Mouse (Mus musculus): Measurements from ENCODE around the gene Plppr1. TPM values are rescaled to one million over a fixed set of nuclear protein-coding genes. Genes with fewer than 3 reads are reported as not detected.
A peak's percentile ranks its signal among the peaks of the same experiment; 100 is the strongest.

The Plppr1 gene
- polyA plus RNA-seq, 1 experiment, result 0.88 TPM

DNA sequence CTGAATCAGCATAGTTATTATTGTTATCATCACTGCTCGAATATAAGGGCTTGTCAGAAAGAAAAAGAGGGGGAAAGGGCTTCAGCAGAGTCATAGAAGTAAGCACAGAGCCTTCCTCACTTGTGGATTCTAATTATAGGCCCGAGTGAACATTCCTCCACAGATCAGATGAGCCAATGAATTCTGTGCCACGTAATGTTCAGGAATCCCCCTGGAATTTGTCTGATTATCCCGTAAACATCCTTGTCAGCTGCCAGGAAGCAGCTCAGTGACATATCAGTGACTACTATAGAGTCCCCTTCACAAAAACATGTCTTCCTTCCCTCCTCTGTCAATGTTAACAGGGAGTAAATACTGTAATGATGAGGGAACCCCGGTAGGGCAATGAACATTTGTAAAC, 50.9 kb downstream of the Plppr1 start:
- 24% methylated on average over 5 of the region's 5 CpGs for WGBS
- DNase-seq, result no peak
- H3K36me3 ChIP-seq (ENCODE audit: control insufficient read depth, insufficient read depth, low read length), result no peaks in the 10 kb centered on the region
- H3K4me3 ChIP-seq (ENCODE audit: insufficient read depth, low read depth, low read length), result no peak overlapping the region
- TF ChIP-seq CTCF (conservative IDR thresholded peaks at IDR 0.05; ENCODE audit: insufficient read depth, insufficient read length, low read depth, low read length), result no peak
- TF ChIP-seq POLR2A (IDR thresholded peaks at IDR 0.05; ENCODE audit: low read depth, low read length), result no peak
- no peak overlapping the region for H3K27ac ChIP-seq (ENCODE audit: insufficient read depth, low read depth, low read length)
- H3K27me3 ChIP-seq (replicated peaks; ENCODE audit: control insufficient read depth, insufficient read depth, low read length), result no peaks in the 10 kb centered on the region
- H3K4me1 ChIP-seq (ENCODE audit: control insufficient read depth, insufficient read depth, low read length), result no peaks in the 10 kb centered on the region; the same call in 1 of the 2 replicates

DNA sequence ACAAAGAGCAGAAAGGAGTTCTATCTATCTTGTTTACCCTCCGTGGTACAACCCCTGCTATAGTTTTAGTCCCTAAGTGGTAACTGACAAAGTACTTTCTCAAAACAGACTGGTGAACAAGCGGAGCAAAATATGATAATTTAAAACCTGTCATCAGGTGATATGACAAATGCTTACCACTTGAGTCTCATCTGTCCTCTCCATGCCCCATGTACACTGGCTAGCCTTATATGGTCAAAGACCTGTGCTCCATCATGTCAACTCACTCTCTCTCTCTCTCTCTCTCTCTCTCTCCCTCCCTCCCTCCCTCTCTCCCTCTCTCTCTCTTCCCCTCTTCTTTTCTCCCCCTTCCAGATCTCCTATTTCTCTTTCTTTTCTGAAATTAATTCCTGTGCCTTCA, 59.8 kb downstream of the Plppr1 start:
- Histone ChIP-seq H3K27ac (ENCODE audit: insufficient read depth, low read depth, low read length) (no peak overlapping the region), H3K4me1 (ENCODE audit: control insufficient read depth, insufficient read depth, low read length) (no peaks in the 10 kb centered on the region), H3K27me3 (replicated peaks; ENCODE audit: control insufficient read depth, insufficient read depth, low read length) (no peaks in the 10 kb centered on the region), H3K4me3 (ENCODE audit: insufficient read depth, low read depth, low read length) (no peak overlapping the region), H3K36me3 (ENCODE audit: control insufficient read depth, insufficient read depth, low read length) (no peaks in the 10 kb centered on the region)
- TF ChIP-seq POLR2A (IDR thresholded peaks at IDR 0.05; ENCODE audit: low read depth, low read length), result no peak
- no peak for TF ChIP-seq CTCF (conservative IDR thresholded peaks at IDR 0.05; ENCODE audit: insufficient read depth, insufficient read length, low read depth, low read length)
- no peak for DNase-seq
- 77% methylated on average over 2 of the region's 2 CpGs for WGBS

DNA sequence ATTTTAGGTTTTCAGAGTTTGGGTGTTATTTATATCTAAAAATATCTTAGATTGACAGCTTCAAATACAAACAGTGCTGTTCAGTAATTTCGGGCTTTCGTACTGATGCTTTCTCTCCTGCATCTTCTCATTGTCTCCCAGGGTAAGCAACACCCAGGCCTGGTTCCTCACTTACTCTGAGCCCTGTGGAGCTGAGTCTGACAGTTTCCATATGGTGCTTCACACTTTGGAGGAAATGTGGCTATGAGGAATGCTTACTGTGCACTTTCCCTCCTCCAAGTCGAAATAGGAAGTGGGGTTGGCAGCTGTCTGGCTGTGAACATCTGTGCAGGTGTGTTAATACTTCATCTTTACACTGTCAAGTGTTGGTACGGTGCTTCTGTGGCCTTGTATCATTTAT, 85.7 kb downstream of the Plppr1 start:
- Histone ChIP-seq H3K4me3 (ENCODE audit: insufficient read depth, low read depth, low read length) (no peak overlapping the region), H3K36me3 (ENCODE audit: control insufficient read depth, insufficient read depth, low read length) (no peaks in the 10 kb centered on the region), H3K4me1 (ENCODE audit: control insufficient read depth, insufficient read depth, low read length) (no peaks in the 10 kb centered on the region), H3K27me3 (replicated peaks; ENCODE audit: control insufficient read depth, insufficient read depth, low read length) (no peaks in the 10 kb centered on the region; the same call in 1 of the 2 replicates), H3K27ac (ENCODE audit: insufficient read depth, low read depth, low read length) (no peak overlapping the region)
- 51% methylated on average over 4 of the region's 4 CpGs for WGBS
- no peak for TF ChIP-seq POLR2A (IDR thresholded peaks at IDR 0.05; ENCODE audit: low read depth, low read length)
- no peak for DNase-seq

- no peak for DNase-seq
- Histone ChIP-seq H3K27me3 (replicated peaks; ENCODE audit: control insufficient read depth, insufficient read depth, low read length) (no peaks in the 10 kb centered on the region), H3K4me1 (ENCODE audit: control insufficient read depth, insufficient read depth, low read length) (no peaks in the 10 kb centered on the region), H3K4me3 (ENCODE audit: insufficient read depth, low read depth, low read length) (no peak overlapping the region), H3K27ac (ENCODE audit: insufficient read depth, low read depth, low read length) (no peak overlapping the region), H3K36me3 (ENCODE audit: control insufficient read depth, insufficient read depth, low read length) (no peaks in the 10 kb centered on the region)
- TF ChIP-seq POLR2A (IDR thresholded peaks at IDR 0.05; ENCODE audit: low read depth, low read length) (no peak), CTCF (conservative IDR thresholded peaks at IDR 0.05; ENCODE audit: insufficient read depth, insufficient read length, low read depth, low read length) (no peak)
- 70% methylated on average over 2 of the region's 2 CpGs for WGBS
These were observed 89.7 kb downstream of the Plppr1 start for GRCm38 (mm10) chr4:49148775-49149174.

- H3K36me3 ChIP-seq (ENCODE audit: control insufficient read depth, insufficient read depth, low read length), result no peaks in the 10 kb centered on the region
- WGBS, result 53% methylated on average over 2 of the region's 2 CpGs
- TF ChIP-seq POLR2A (IDR thresholded peaks at IDR 0.05; ENCODE audit: low read depth, low read length) (no peak), CTCF (conservative IDR thresholded peaks at IDR 0.05; ENCODE audit: insufficient read depth, insufficient read length, low read depth, low read length) (no peak)
- no peak overlapping the region for H3K27ac ChIP-seq (ENCODE audit: insufficient read depth, low read depth, low read length)
- no peaks in the 10 kb centered on the region for H3K4me1 ChIP-seq (ENCODE audit: control insufficient read depth, insufficient read depth, low read length)
- H3K4me3 ChIP-seq (ENCODE audit: insufficient read depth, low read depth, low read length), result no peak overlapping the region
- peak; percentile 11 for DNase-seq
- no peaks in the 10 kb centered on the region for H3K27me3 ChIP-seq (replicated peaks; ENCODE audit: control insufficient read depth, insufficient read depth, low read length)
These were observed 90.2 kb downstream of the Plppr1 start for GRCm38 (mm10) chr4:49149251-49149650.

DNA sequence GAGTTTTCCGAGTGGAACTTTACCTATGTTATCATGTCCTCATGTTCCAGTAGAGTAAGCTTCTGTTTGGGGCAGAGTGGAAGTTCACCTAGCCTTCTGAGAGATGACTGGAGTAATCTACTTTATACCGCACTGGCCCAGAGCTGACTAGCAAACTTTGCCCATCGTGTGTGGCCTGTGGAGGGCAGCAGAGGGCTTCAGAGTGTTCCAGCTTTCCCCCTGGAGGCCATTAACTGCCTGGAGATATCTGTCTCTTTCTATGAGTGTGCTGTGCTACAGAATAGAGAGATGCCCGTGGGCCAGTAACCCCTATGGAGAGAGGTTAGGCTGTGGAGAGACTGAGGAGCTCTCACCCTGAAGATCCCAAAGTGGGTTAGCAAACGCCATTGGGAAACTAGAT, 94.8 kb downstream of the Plppr1 start:
- Histone ChIP-seq H3K27ac (ENCODE audit: insufficient read depth, low read depth, low read length) (no peak overlapping the region), H3K4me1 (ENCODE audit: control insufficient read depth, insufficient read depth, low read length) (no peaks in the 10 kb centered on the region), H3K27me3 (replicated peaks; ENCODE audit: control insufficient read depth, insufficient read depth, low read length) (no peaks in the 10 kb centered on the region), H3K4me3 (ENCODE audit: insufficient read depth, low read depth, low read length) (no peak overlapping the region), H3K36me3 (ENCODE audit: control insufficient read depth, insufficient read depth, low read length) (no peaks in the 10 kb centered on the region)
- DNase-seq, result peak; percentile 77
- TF ChIP-seq POLR2A (IDR thresholded peaks at IDR 0.05; ENCODE audit: low read depth, low read length), result no peak
- TF ChIP-seq CTCF (conservative IDR thresholded peaks at IDR 0.05; ENCODE audit: insufficient read depth, insufficient read length, low read depth, low read length), result peak; percentile 95
- WGBS, result 38% methylated on average over 5 of the region's 5 CpGs

GRCm38 (mm10) chr4:49156781-49157180, 97.7 kb downstream of the Plppr1 start:
- Histone ChIP-seq H3K4me3 (ENCODE audit: insufficient read depth, low read depth, low read length) (no peak overlapping the region), H3K27ac (ENCODE audit: insufficient read depth, low read depth, low read length) (no peak overlapping the region), H3K27me3 (replicated peaks; ENCODE audit: control insufficient read depth, insufficient read depth, low read length) (no peaks in the 10 kb centered on the region), H3K36me3 (ENCODE audit: control insufficient read depth, insufficient read depth, low read length) (no peaks in the 10 kb centered on the region), H3K4me1 (ENCODE audit: control insufficient read depth, insufficient read depth, low read length) (no peaks in the 10 kb centered on the region)
- WGBS, result 72% methylated on average over 1 of the region's 1 CpGs
- no peak for DNase-seq
- no peak for TF ChIP-seq POLR2A (IDR thresholded peaks at IDR 0.05; ENCODE audit: low read depth, low read length)
- no peak for TF ChIP-seq CTCF (conservative IDR thresholded peaks at IDR 0.05; ENCODE audit: insufficient read depth, insufficient read length, low read depth, low read length)

DNA sequence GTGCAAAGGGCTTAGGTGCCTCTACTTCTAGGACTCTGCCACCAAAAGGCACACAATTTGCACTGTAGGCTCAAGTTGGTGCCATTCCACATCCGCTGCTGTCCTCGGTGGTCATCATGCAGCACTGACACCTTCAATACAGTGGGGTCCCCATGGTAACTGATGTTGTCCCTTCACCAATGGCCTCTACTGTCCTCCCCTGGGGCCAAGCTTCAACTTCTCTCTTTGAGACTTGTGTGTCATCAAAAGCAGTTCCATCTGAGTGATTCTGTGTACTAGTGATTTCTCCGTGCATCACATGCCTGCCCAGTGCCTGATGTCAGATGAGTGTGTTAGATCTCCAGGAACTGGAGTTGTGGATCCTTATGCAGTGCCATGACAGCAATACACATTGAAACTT, 104.2 kb downstream of the Plppr1 start:
- Histone ChIP-seq H3K36me3 (ENCODE audit: control insufficient read depth, insufficient read depth, low read length) (no peaks in the 10 kb centered on the region), H3K4me1 (ENCODE audit: control insufficient read depth, insufficient read depth, low read length) (peaks cover 2% of the 10 kb centered on the region; the same call in 1 of the 2 replicates), H3K27ac (ENCODE audit: insufficient read depth, low read depth, low read length) (no peak overlapping the region), H3K27me3 (replicated peaks; ENCODE audit: control insufficient read depth, insufficient read depth, low read length) (no peaks in the 10 kb centered on the region; the same call in 1 of the 2 replicates), H3K4me3 (ENCODE audit: insufficient read depth, low read depth, low read length) (no peak overlapping the region)
- TF ChIP-seq CTCF (conservative IDR thresholded peaks at IDR 0.05; ENCODE audit: insufficient read depth, insufficient read length, low read depth, low read length) (no peak), POLR2A (IDR thresholded peaks at IDR 0.05; ENCODE audit: low read depth, low read length) (no peak)
- WGBS, result 76% methylated on average over 3 of the region's 3 CpGs
- DNase-seq, result no peak
